Mouse (Mus musculus) C2C12 (cell line): ENCODE data around the gene Kdr. TPM values are rescaled to one million over a fixed set of nuclear protein-coding genes. Genes with fewer than 3 reads are reported as not detected.

Source experiments
- H3K27me3 ChIP-seq: one replicate; pipeline ENCODE4 v1.6.1; 2011; ENCODE audit not compliant: control insufficient read depth, insufficient read depth, insufficient read length
- H3K36me3 ChIP-seq: one replicate; pipeline ENCODE4 v1.6.1; 2011; ENCODE audit not compliant: control insufficient read depth, insufficient read depth
- H3K4me3 ChIP-seq: one replicate; pipeline ENCODE4 v1.5.1; 2011; ENCODE audit warnings: mild to moderate bottlenecking, control low read depth; ENCODE audit not compliant: poor library complexity, insufficient read depth, severe bottlenecking
- H3K79me2 ChIP-seq: one replicate; pipeline ENCODE4 v1.6.1; 2011; ENCODE audit not compliant: control insufficient read depth, insufficient read depth
- H3K79me3 ChIP-seq: one replicate; pipeline ENCODE4 v1.6.1; 2011; ENCODE audit warnings: low read depth, control low read depth
- H3ac ChIP-seq: one replicate; pipeline ENCODE3; 2011; ENCODE audit warnings: low read depth; ENCODE audit not compliant: control insufficient read depth, insufficient read length
- CEBPB ChIP-seq: IDR thresholded peaks from one replicate; pipeline ENCODE4 v1.6.1; 2011; ENCODE audit warnings: low read depth, mild to moderate bottlenecking, control low read depth, moderate library complexity
- CTCF ChIP-seq: IDR thresholded peaks from one replicate; pipeline ENCODE4 v1.5.1; 2011; ENCODE audit not compliant: control insufficient read depth, insufficient read depth, insufficient read length
- FOSL1 ChIP-seq: IDR thresholded peaks from one replicate; pipeline ENCODE4 v1.8.0; 2011; ENCODE audit warnings: mild to moderate bottlenecking, low read length; ENCODE audit not compliant: poor library complexity, insufficient read depth, severe bottlenecking
- MAX ChIP-seq: IDR thresholded peaks from one replicate; pipeline ENCODE4 v1.6.1; 2011; ENCODE audit warnings: mild to moderate bottlenecking, control low read depth
- MYOD1 ChIP-seq: IDR thresholded peaks from one replicate; pipeline ENCODE4 v1.6.1; 2011; ENCODE audit warnings: low read depth; ENCODE audit not compliant: control insufficient read depth, insufficient read length
- MYOG ChIP-seq: IDR thresholded peaks from one replicate; pipeline ENCODE4 v1.6.1; 2011; ENCODE audit not compliant: control insufficient read depth, insufficient read length; ENCODE audit errors: extremely low read depth
- USF1 ChIP-seq: IDR thresholded peaks from one replicate; pipeline ENCODE4 v1.6.1; 2011; ENCODE audit warnings: low read depth, mild to moderate bottlenecking, control low read depth, moderate library complexity
- long read RNA-seq, 2 experiments: library from polyadenylated mRNA; unstranded; transcript quantifications; one replicate each; pipeline ENCODE4 v2.0.0; 2019 to 2020
- polyA plus RNA-seq: library from polyadenylated mRNA; unstranded; fragments of >200 nt; fragmentation: generic; extraction: Trizol; gene quantifications from one replicate; pipeline ENCODE4 v1.2.1, GENCODE M21; 2012; ENCODE audit warnings: missing spikeins

The Kdr gene
- under 0.01 TPM for polyA plus RNA-seq
- long read RNA-seq, experiment 1, result 0 reads
- long read RNA-seq, experiment 2, result 0 reads

DNA sequence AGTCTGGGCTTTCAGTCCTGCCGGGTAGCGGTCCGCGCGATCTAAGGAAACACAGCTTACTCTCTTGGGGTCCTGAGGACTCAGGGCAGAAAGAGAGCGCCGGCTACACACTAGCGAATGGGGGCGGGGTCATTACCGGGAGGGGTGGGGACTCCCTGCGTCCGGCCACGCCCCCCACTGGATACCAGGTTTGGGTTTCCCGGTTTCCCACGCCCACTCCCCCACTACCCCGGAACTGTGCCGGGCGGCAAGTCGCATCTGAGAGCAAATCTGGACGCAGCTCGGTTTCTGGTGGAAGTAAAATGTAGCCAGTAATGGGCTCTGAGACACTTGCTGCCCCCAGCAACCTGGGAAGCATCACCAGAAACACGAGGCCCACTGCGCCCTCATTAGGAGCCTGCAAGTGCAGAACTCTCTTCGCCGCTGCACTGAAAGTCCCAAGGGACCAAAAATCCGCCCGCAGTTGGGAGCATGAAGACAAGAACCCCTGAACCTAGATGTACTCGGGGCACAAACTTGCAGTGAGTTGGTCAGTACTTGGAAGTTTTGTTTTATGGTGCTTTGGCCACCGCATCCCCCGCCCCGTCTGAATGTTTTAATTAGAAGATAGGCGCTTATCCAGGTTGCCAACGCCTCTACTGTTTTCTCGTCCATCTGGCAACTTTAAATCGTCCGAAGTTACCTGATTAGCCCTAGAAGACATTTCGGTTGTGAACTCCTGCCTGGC, at the start of gene Kdr:
Kdr (minus strand) TSS at position 85 of the 727 bp plus-strand sequence.
- H3K4me3 ChIP-seq, result no peak within 1 kb of the TSS
- TF ChIP-seq MYOD1 (no peak), USF1 (no peak)
- H3K36me3 ChIP-seq, result no peaks in the 10 kb centered on the region
- peaks cover 40% of the 10 kb centered on the region for H3K27me3 ChIP-seq
- no peaks in the 10 kb centered on the region for H3K79me2 ChIP-seq
- H3ac ChIP-seq, result no peak within 1 kb of the TSS
- no peaks in the 10 kb centered on the region for H3K79me3 ChIP-seq

DNA sequence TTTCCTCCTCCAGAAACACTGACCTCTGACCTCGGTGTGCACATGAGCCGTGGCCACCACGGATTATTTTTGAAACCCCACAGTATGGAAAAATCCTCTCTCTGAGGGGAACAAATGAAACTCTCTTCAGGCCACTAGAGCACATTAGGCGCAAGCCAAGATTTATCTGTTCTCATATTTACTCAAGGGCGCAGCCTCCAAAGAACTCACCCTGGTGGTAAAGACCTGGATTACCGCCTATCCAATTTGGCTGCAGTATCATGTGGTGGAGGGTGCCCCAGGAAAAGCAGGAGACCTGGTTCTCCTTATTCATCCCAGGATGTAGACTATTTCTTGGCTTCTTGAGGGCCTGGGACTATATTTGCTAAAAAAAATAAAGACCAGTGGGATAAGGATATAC, 48.5 kb upstream of the Kdr start:
- Histone ChIP-seq H3K27me3 (peaks cover 14% of the 10 kb centered on the region), H3K36me3 (no peaks in the 10 kb centered on the region), H3ac (no peak overlapping the region), H3K79me2 (no peaks in the 10 kb centered on the region), H3K79me3 (no peaks in the 10 kb centered on the region), H3K4me3 (no peak overlapping the region)
- TF ChIP-seq CTCF (no peak), MYOG (no peak), MYOD1 (no peak), USF1 (no peak), CEBPB (no peak), MAX (no peak), FOSL1 (no peak)

DNA sequence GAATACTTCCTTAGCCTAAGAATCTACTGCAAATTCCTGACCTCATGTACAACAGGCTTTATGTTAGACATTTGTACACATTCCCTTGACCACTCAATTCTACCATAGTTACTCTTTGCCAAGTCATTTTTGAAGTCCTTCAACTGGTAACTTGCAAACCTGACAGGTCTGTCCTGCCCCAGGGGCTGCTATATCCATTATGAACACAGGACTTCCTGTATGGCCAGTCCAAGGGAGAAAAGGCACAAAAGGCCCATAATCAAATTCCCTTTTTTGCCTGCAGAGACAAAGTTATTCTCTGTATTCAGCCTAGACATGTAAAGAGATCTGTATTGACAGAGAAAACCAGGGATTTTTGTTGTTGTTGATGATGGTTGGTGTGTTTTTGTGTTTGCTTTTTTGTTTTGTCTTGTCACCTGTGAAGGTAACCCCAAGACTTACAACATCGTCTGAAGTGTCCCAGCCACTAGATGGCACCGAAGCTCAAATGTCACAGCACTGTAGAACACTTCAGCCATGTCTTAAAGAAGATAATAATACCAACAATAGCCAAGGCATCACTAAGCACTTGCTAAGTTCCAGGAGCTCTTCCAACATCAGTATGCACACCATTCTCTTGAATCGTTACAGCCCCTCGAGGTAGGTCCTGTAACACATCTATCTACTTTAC, 47.9 kb upstream of the Kdr start:
- no peaks in the 10 kb centered on the region for H3K36me3 ChIP-seq
- no peak for TF ChIP-seq MYOD1
- no peak for TF ChIP-seq CEBPB
- TF ChIP-seq MAX, result no peak
- no peak for TF ChIP-seq MYOG
- TF ChIP-seq CTCF, result no peak
- no peak for TF ChIP-seq USF1
- TF ChIP-seq FOSL1, result no peak
- no peaks in the 10 kb centered on the region for H3K79me2 ChIP-seq
- peaks cover 16% of the 10 kb centered on the region for H3K27me3 ChIP-seq
- no peaks in the 10 kb centered on the region for H3K79me3 ChIP-seq
- no peak overlapping the region for H3K4me3 ChIP-seq
- H3ac ChIP-seq, result no peak overlapping the region

DNA sequence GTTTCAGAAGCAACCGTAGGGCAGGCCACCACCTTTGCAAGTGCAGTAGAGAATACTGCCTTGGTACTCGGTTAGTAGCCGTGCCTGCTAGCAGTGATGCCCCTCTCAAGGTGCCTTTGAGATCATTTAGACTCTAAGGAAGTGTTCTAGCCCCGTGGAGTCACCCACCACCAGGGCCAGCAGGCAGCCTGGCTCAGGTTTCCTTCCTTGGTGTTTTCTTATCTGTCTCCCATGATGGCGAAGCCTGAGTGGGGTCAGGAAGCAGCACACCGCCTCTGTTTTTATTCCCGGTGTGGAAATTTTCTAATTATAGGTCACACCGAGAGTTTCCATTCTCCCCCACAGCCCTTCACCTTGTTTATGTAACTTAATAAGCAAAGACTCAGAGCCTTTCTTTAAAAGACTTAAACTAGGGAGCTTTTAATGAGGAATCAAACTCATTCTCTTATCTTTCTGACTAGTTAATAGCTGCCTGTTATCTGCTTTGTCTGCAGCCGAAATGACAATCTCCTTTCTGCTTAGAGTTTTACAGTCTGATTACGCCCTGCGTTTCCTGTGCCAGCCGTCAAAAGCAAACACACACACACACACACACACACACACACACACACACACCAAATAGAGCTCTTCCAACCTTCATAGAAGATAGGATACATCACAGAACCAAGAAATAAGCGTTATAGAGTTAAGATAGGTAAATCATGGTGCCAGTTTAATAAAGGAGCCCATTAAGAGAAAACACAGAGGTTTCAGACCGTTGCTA, 44.9 kb upstream of the Kdr start:
- TF ChIP-seq CTCF (no peak), CEBPB (no peak), MAX (no peak), MYOG (no peak), USF1 (no peak), FOSL1 (no peak), MYOD1 (no peak)
- H3K36me3 ChIP-seq, result no peaks in the 10 kb centered on the region
- H3ac ChIP-seq, result no peak overlapping the region
- H3K4me3 ChIP-seq, result no peak overlapping the region
- peaks cover 14% of the 10 kb centered on the region for H3K27me3 ChIP-seq
- H3K79me2 ChIP-seq, result no peaks in the 10 kb centered on the region
- H3K79me3 ChIP-seq, result no peaks in the 10 kb centered on the region

DNA sequence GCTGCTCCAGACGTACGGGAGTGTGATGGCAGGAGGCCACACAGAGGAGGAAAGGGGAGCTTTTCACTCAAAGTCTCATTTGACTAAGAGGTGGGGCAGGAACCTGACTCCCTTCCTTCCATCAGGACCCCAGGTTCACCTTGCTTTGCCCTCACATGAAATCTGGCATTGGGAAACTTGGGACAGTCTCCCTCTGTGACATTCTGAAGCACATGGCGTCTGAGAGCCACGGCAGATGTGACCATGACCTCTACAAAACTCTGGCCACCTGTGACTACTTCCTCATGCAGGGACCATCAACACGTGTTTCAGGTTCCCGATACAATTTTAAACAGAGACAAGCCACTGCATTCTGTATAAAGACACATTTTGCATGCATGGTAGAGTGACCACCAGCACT, 44.2 kb upstream of the Kdr start:
- H3K4me3 ChIP-seq, result no peak overlapping the region
- TF ChIP-seq USF1, result no peak
- no peak for TF ChIP-seq MYOG
- no peak for TF ChIP-seq FOSL1
- no peak for TF ChIP-seq MAX
- no peak for TF ChIP-seq CEBPB
- TF ChIP-seq CTCF, result no peak
- no peak for TF ChIP-seq MYOD1
- peaks cover 17% of the 10 kb centered on the region for H3K27me3 ChIP-seq
- no peaks in the 10 kb centered on the region for H3K36me3 ChIP-seq
- no peak overlapping the region for H3ac ChIP-seq
- no peaks in the 10 kb centered on the region for H3K79me2 ChIP-seq
- no peaks in the 10 kb centered on the region for H3K79me3 ChIP-seq
